Mouse (Mus musculus): ENCODE measurements around the gene Exoc3l. TPM values are rescaled to one million over a fixed set of nuclear protein-coding genes. Genes with fewer than 3 reads are reported as not detected.

The Exoc3l gene
- polyA plus RNA-seq (2011; ENCODE audit: insufficient read length, low read depth, missing spikeins) = 0.55 TPM in 1 of 2 replicates, not detected in the other

- no peak for TF ChIP-seq CTCF (IDR thresholded peaks at IDR 0.05; ENCODE audit: borderline replicate concordance, insufficient read depth, low read length)
- Histone ChIP-seq H3K4me3 (ENCODE audit: insufficient read depth, low read length) (peak within 1 kb of the TSS; percentile 62), H3K4me1 (ENCODE audit: control insufficient read depth, insufficient read depth, low read length) (no peaks in the 10 kb centered on the region), H3K27ac (ENCODE audit: insufficient read depth, low read length) (no peak within 1 kb of the TSS)
These were observed at the start of gene Exoc3l for GRCm38 (mm10) chr8:105295895-105296573. TSS of gene Exoc3l (minus strand) at chr8:105296101.

GRCm38 (mm10) chr8:105345061-105345975, 49.4 kb upstream of the Exoc3l start:
- H3K27ac ChIP-seq (ENCODE audit: insufficient read depth, low read length) = peak overlapping the region; percentile 72
- no peak overlapping the region for H3K4me3 ChIP-seq (ENCODE audit: insufficient read depth, low read length)
- TF ChIP-seq POLR2A (IDR thresholded peaks at IDR 0.05; ENCODE audit: low read depth, low read length) = no peak
- TF ChIP-seq CTCF (IDR thresholded peaks at IDR 0.05; ENCODE audit: borderline replicate concordance, insufficient read depth, low read length) = no peak
- peaks cover 17% of the 10 kb centered on the region for H3K4me1 ChIP-seq (ENCODE audit: control insufficient read depth, insufficient read depth, low read length)

- TF ChIP-seq POLR2A (IDR thresholded peaks at IDR 0.05; ENCODE audit: low read depth, low read length) = no peak
- TF ChIP-seq CTCF (IDR thresholded peaks at IDR 0.05; ENCODE audit: borderline replicate concordance, insufficient read depth, low read length) = no peak
- Histone ChIP-seq H3K27ac (ENCODE audit: insufficient read depth, low read length) (no peak overlapping the region), H3K4me1 (ENCODE audit: control insufficient read depth, insufficient read depth, low read length) (peaks cover 15% of the 10 kb centered on the region), H3K4me3 (ENCODE audit: insufficient read depth, low read length) (no peak overlapping the region)
These were observed 48.1 kb upstream of the Exoc3l start for GRCm38 (mm10) chr8:105343791-105344574.

GRCm38 (mm10) chr8:105342768-105343167, 46.9 kb upstream of the Exoc3l start:
- TF ChIP-seq CTCF (IDR thresholded peaks at IDR 0.05; ENCODE audit: borderline replicate concordance, insufficient read depth, low read length) (no peak), POLR2A (IDR thresholded peaks at IDR 0.05; ENCODE audit: low read depth, low read length) (no peak)
- no peak overlapping the region for H3K27ac ChIP-seq (ENCODE audit: insufficient read depth, low read length)
- H3K4me3 ChIP-seq (ENCODE audit: insufficient read depth, low read length) = no peak overlapping the region

GRCm38 (mm10) chr8:105341399-105341798, 45.5 kb upstream of the Exoc3l start:
- H3K4me3 ChIP-seq (ENCODE audit: insufficient read depth, low read length) = no peak overlapping the region
- H3K27ac ChIP-seq (ENCODE audit: insufficient read depth, low read length) = no peak overlapping the region
- peaks cover 15% of the 10 kb centered on the region for H3K4me1 ChIP-seq (ENCODE audit: control insufficient read depth, insufficient read depth, low read length)
- TF ChIP-seq CTCF (IDR thresholded peaks at IDR 0.05; ENCODE audit: borderline replicate concordance, insufficient read depth, low read length) (no peak), POLR2A (IDR thresholded peaks at IDR 0.05; ENCODE audit: low read depth, low read length) (no peak)

More at GRCm38 (mm10) chr8:105342768-105343167, 46.9 kb upstream of the Exoc3l start:
- H3K4me1 ChIP-seq (ENCODE audit: control insufficient read depth, insufficient read depth, low read length) = peaks cover 15% of the 10 kb centered on the region

- TF ChIP-seq POLR2A (IDR thresholded peaks at IDR 0.05; ENCODE audit: low read depth, low read length) (no peak), CTCF (IDR thresholded peaks at IDR 0.05; ENCODE audit: borderline replicate concordance, insufficient read depth, low read length) (no peak)
- H3K27ac ChIP-seq (ENCODE audit: insufficient read depth, low read length) = no peak overlapping the region
- H3K4me3 ChIP-seq (ENCODE audit: insufficient read depth, low read length) = no peak overlapping the region
- peaks cover 11% of the 10 kb centered on the region for H3K4me1 ChIP-seq (ENCODE audit: control insufficient read depth, insufficient read depth, low read length)
These were observed 44.2 kb upstream of the Exoc3l start for GRCm38 (mm10) chr8:105339886-105340635.

GRCm38 (mm10) chr8:105338992-105339391, 43.1 kb upstream of the Exoc3l start:
- Histone ChIP-seq H3K27ac (ENCODE audit: insufficient read depth, low read length) (no peak overlapping the region), H3K4me1 (ENCODE audit: control insufficient read depth, insufficient read depth, low read length) (peaks cover 8% of the 10 kb centered on the region; the same call in 1 of the 2 replicates), H3K4me3 (ENCODE audit: insufficient read depth, low read length) (no peak overlapping the region)
- TF ChIP-seq POLR2A (IDR thresholded peaks at IDR 0.05; ENCODE audit: low read depth, low read length) (no peak), CTCF (IDR thresholded peaks at IDR 0.05; ENCODE audit: borderline replicate concordance, insufficient read depth, low read length) (no peak)

GRCm38 (mm10) chr8:105336373-105337130, 40.7 kb upstream of the Exoc3l start:
- no peak overlapping the region for H3K27ac ChIP-seq (ENCODE audit: insufficient read depth, low read length)
- H3K4me1 ChIP-seq (ENCODE audit: control insufficient read depth, insufficient read depth, low read length) = peaks cover 8% of the 10 kb centered on the region; the same call in 1 of the 2 replicates
- H3K4me3 ChIP-seq (ENCODE audit: insufficient read depth, low read length) = no peak overlapping the region
- TF ChIP-seq POLR2A (IDR thresholded peaks at IDR 0.05; ENCODE audit: low read depth, low read length) = no peak
